ENCODE assay signal across 8 mouse cellular contexts in genomic region chr14:30549777-30550149, GRCm38 (mm10). TPM values are rescaled to one million over a fixed set of nuclear protein-coding genes. Genes with fewer than 3 reads are reported as not detected.
DNase-seq lines count a peak whose midpoint lies in the region; ATAC-seq and TF ChIP-seq lines count a peak whose summit lies in the region.

No protein-coding gene starts in this region.

- under 1% methylated on average over 10 of the region's 10 CpGs for WGBS in kidney, embryonic 15.5 days
- 1% methylated on average over 10 of the region's 10 CpGs for WGBS in forebrain, embryonic 12.5 days
- WGBS in limb, embryonic 11.5 days = 1% methylated on average over 10 of the region's 10 CpGs
- 1% methylated on average over 10 of the region's 10 CpGs for WGBS in midbrain, embryonic 16.5 days

- H3K27me3 ChIP-seq in kidney, embryonic 15.5 days = no peaks in the 10 kb centered on the region
- no peaks in the 10 kb centered on the region for H3K27me3 ChIP-seq in MEL (ENCODE audit: control insufficient read depth in 1 of 2, insufficient read depth in 2 of 2, low read length in 2 of 2)
- H3K27me3 ChIP-seq in forebrain, embryonic 12.5 days = no peaks in the 10 kb centered on the region
- no peaks in the 10 kb centered on the region for H3K27me3 ChIP-seq in limb, embryonic 11.5 days (ENCODE audit: control insufficient read depth, insufficient read depth, low read length)
- H3K27me3 ChIP-seq in midbrain, embryonic 16.5 days (ENCODE audit: control insufficient read depth, insufficient read depth, low read depth, low read length) = no peaks in the 10 kb centered on the region

- peak in 1 of 2 experiments; percentile 32; a peak in 1 of 4 replicates for TF ChIP-seq EP300 in MEL (IDR thresholded peaks at IDR 0.05; ENCODE audit: low read depth in 1 of 2, low read length in 2 of 2)

- H3K4me3 ChIP-seq in kidney, embryonic 15.5 days (replicated peaks) = peak overlapping the region; percentile 65
- peak overlapping the region; percentile 69 to 85 for H3K4me3 ChIP-seq in MEL (ENCODE audit: control insufficient read depth in 1 of 2, insufficient read depth in 1 of 2, low read depth in 2 of 2, low read length in 2 of 2)
- peak overlapping the region; percentile 85 for H3K4me3 ChIP-seq in forebrain, embryonic 12.5 days (replicated peaks)
- peak overlapping the region; percentile 67 for H3K4me3 ChIP-seq in limb, embryonic 11.5 days (ENCODE audit: low read depth, low read length)
- peak overlapping the region; percentile 85 for H3K4me3 ChIP-seq in midbrain, embryonic 16.5 days (ENCODE audit: low read depth, low read length)

- peaks cover 56% of the 10 kb centered on the region for H3K79me2 ChIP-seq in MEL (ENCODE audit: control insufficient read depth, insufficient read depth, low read length, poor library complexity)

- peaks cover 19% of the 10 kb centered on the region for H3K36me3 ChIP-seq in kidney, embryonic 15.5 days
- H3K36me3 ChIP-seq in MEL (ENCODE audit: control insufficient read depth in 1 of 2, insufficient read depth in 2 of 2, low read length in 2 of 2) = peaks cover 10 to 39% of the 10 kb centered on the region in 2 experiments
- H3K36me3 ChIP-seq in forebrain, embryonic 12.5 days (replicated peaks) = peaks cover 17% of the 10 kb centered on the region
- peaks cover 2% of the 10 kb centered on the region; the same call in 1 of the 2 replicates for H3K36me3 ChIP-seq in limb, embryonic 11.5 days (ENCODE audit: control insufficient read depth, insufficient read depth, low read length)
- no peaks in the 10 kb centered on the region for H3K36me3 ChIP-seq in midbrain, embryonic 16.5 days (ENCODE audit: control insufficient read depth, insufficient read depth, low read length)

- peaks cover 40% of the 10 kb centered on the region for H3K4me1 ChIP-seq in kidney, embryonic 15.5 days
- peaks cover 7 to 45% of the 10 kb centered on the region in 2 experiments; a peak in 3 of 4 replicates for H3K4me1 ChIP-seq in MEL (ENCODE audit: control insufficient read depth in 1 of 2, insufficient read depth in 2 of 2, low read length in 2 of 2)
- H3K4me1 ChIP-seq in forebrain, embryonic 12.5 days = peaks cover 42% of the 10 kb centered on the region
- peaks cover 14% of the 10 kb centered on the region for H3K4me1 ChIP-seq in limb, embryonic 11.5 days (ENCODE audit: control insufficient read depth, insufficient read depth, low read length)
- H3K4me1 ChIP-seq in midbrain, embryonic 16.5 days (ENCODE audit: control insufficient read depth, insufficient read depth, low read length) = peaks cover 38% of the 10 kb centered on the region

- no peak for DNase-seq in kidney, adult 11 months
- DNase-seq in MEL (ENCODE audit: low read depth, low spot score) = peak; percentile 81
- DNase-seq in limb, embryonic 11.5 days (ENCODE audit: low spot score) = peak; percentile 48
- DNase-seq in left cerebral cortex, adult 11 months (ENCODE audit: low spot score) = no peak
- no peak for DNase-seq in layer of hippocampus, adult 8-10 months (ENCODE audit: low spot score in 2 of 2)

- no peak for TF ChIP-seq RAD21 in MEL (IDR thresholded peaks at IDR 0.05; ENCODE audit: low read depth, low read length)

- H3K9me3 ChIP-seq in kidney, embryonic 15.5 days (replicated peaks) = no peaks in the 10 kb centered on the region
- no peaks in the 10 kb centered on the region for H3K9me3 ChIP-seq in MEL (replicated peaks; ENCODE audit: insufficient read depth, low read length)
- no peaks in the 10 kb centered on the region for H3K9me3 ChIP-seq in forebrain, embryonic 12.5 days
- H3K9me3 ChIP-seq in limb, embryonic 11.5 days (ENCODE audit: control insufficient read depth, low read length) = no peaks in the 10 kb centered on the region
- H3K9me3 ChIP-seq in midbrain, embryonic 16.5 days (replicated peaks; ENCODE audit: control insufficient read depth, low read length, poor library complexity, severe bottlenecking) = no peaks in the 10 kb centered on the region

- peak; percentile 8; the same call in 1 of the 2 replicates for ATAC-seq in kidney, embryonic 15.5 days (replicated peaks; ENCODE audit: low FRiP score)
- peak; percentile 9 for ATAC-seq in forebrain, embryonic 12.5 days (ENCODE audit: low FRiP score)
- ATAC-seq in limb, embryonic 11.5 days (ENCODE audit: insufficient number of reproducible peaks, low FRiP score, low TSS enrichment, low read depth) = 0 out of 2 replicates have a peak, but pooled peaks have one; percentile 0
- ATAC-seq in midbrain, embryonic 16.5 days = peak; percentile 59

- peak overlapping the region; percentile 89 for H3K27ac ChIP-seq in kidney, embryonic 15.5 days
- peak overlapping the region; percentile 73 for H3K27ac ChIP-seq in MEL (ENCODE audit: control insufficient read depth, low read depth, low read length)
- peak overlapping the region; percentile 90 for H3K27ac ChIP-seq in forebrain, embryonic 12.5 days
- H3K27ac ChIP-seq in limb, embryonic 11.5 days (replicated peaks; ENCODE audit: low read depth, low read length) = peak overlapping the region; percentile 70
- H3K27ac ChIP-seq in midbrain, embryonic 16.5 days (ENCODE audit: low read length) = peak overlapping the region; percentile 95

- peak overlapping the region; percentile 68 for H3K9ac ChIP-seq in kidney, embryonic 15.5 days
- peak overlapping the region; percentile 78 for H3K9ac ChIP-seq in MEL (ENCODE audit: control insufficient read depth, low read depth, low read length, poor library complexity, severe bottlenecking)
- H3K9ac ChIP-seq in forebrain, embryonic 12.5 days = peak overlapping the region; percentile 89
- H3K9ac ChIP-seq in limb, embryonic 11.5 days (ENCODE audit: low read length) = peak overlapping the region; percentile 86
- H3K9ac ChIP-seq in midbrain, embryonic 16.5 days (ENCODE audit: low read depth, low read length) = peak overlapping the region; percentile 96

- no peak for TF ChIP-seq CTCF in MEL (IDR thresholded peaks at IDR 0.05 in 2 of 3, conservative IDR thresholded peaks at IDR 0.05 in 1 of 3; ENCODE audit: control insufficient read depth in 1 of 3, insufficient read depth in 1 of 3, low read depth in 2 of 3, low read length in 3 of 3, poor library complexity in 1 of 3, severe bottlenecking in 1 of 3)

- H3K4me2 ChIP-seq in kidney, embryonic 15.5 days = peak overlapping the region; percentile 86
- peak overlapping the region; percentile 74 for H3K4me2 ChIP-seq in forebrain, embryonic 12.5 days
- H3K4me2 ChIP-seq in limb, embryonic 11.5 days (ENCODE audit: low read depth, severe bottlenecking) = peak overlapping the region; percentile 92
- peak overlapping the region; percentile 86 for H3K4me2 ChIP-seq in midbrain, embryonic 16.5 days (ENCODE audit: low read length)

- TF ChIP-seq POLR2A in MEL (IDR thresholded peaks at IDR 0.05; ENCODE audit: control insufficient read depth in 1 of 2, insufficient read depth in 1 of 2, low read depth in 1 of 2, low read length in 2 of 2, poor library complexity in 1 of 2) = no peak; a peak in 2 of 4 replicates

TF ChIP-seq in MEL, 35 proteins besides CTCF, POLR2A, EP300 and RAD21 (continues in another document):
- TF ChIP-seq HCFC1 (IDR thresholded peaks at IDR 0.05; ENCODE audit: low read depth, low read length) (no peak), POLR2AphosphoS2 (IDR thresholded peaks at IDR 0.05; ENCODE audit: low read length) (no peak), CHD2 (IDR thresholded peaks at IDR 0.05; ENCODE audit: low read length) (no peak), NELFE (IDR thresholded peaks at IDR 0.05; ENCODE audit: low read depth, low read length) (peak; percentile 41; the same call in 1 of the 2 replicates), MYC (IDR thresholded peaks at IDR 0.05; ENCODE audit: low read depth, low read length) (no peak), ZMIZ1 (IDR thresholded peaks at IDR 0.05; ENCODE audit: low read depth, low read length) (0 out of 2 replicates have a peak, but pooled peaks have one; percentile 33), GABPA (IDR thresholded peaks at IDR 0.05; ENCODE audit: low read depth, low read length) (no peak), TCF12 (IDR thresholded peaks at IDR 0.05; ENCODE audit: low read depth, low read length) (peak; percentile 28; the same call in 1 of the 2 replicates), ZC3H11A (IDR thresholded peaks at IDR 0.05; ENCODE audit: low read depth, low read length) (no peak), POLR2AphosphoS5 (IDR thresholded peaks at IDR 0.05; ENCODE audit: borderline replicate concordance, low read depth, low read length) (no peak), MAZ (IDR thresholded peaks at IDR 0.05; ENCODE audit: low read depth, low read length) (0 out of 2 replicates have a peak, but pooled peaks have one; percentile 22), JUND (IDR thresholded peaks at IDR 0.05; ENCODE audit: low read depth, low read length) (no peak), TAL1 (IDR thresholded peaks at IDR 0.05; ENCODE audit: low read length) (no peak), KAT2A (conservative IDR thresholded peaks at IDR 0.05; ENCODE audit: low read depth, low read length) (no peak), SIN3A (IDR thresholded peaks at IDR 0.05; ENCODE audit: low read length) (peak; percentile 85), UBTF (IDR thresholded peaks at IDR 0.05; ENCODE audit: borderline replicate concordance, insufficient read depth, low read depth, low read length) (no peak), RCOR1 (IDR thresholded peaks at IDR 0.05; ENCODE audit: low read depth, low read length) (no peak)

RNA-seq across cellular contexts. Expression of gene Tkt, which starts 1.6 kb away (rescaled TPM):
- polyA plus RNA-seq in kidney, embryonic 15.5 days (2015; fragmentation: Nextera tagmentation; extraction: Ambion mirVana) = 275 and 297 TPM in 2 replicates
- 636 and 640 TPM in 2 replicates for total RNA-seq in MEL (2012; rRNA removed)
- polyA plus RNA-seq in MEL (2012; ENCODE audit: insufficient read depth in 1 of 2, insufficient read length in 2 of 2, low read depth in 1 of 2, low replicate concordance in 2 of 2, missing spikeins in 1 of 2) = 1,000 to 10,000 TPM in 1 of 2 experiments, 100 to 1,000 TPM in 1; 115 to 1,273 TPM
- polyA plus RNA-seq in forebrain, embryonic 12.5 days (2016; fragmentation: Nextera tagmentation; extraction: Ambion mirVana) = 273 and 274 TPM in 2 replicates
- 117 and 150 TPM in 2 replicates for polyA plus RNA-seq in limb, embryonic 11.5 days (2014; fragmentation: Nextera tagmentation; extraction: Ambion mirVana)
- polyA plus RNA-seq in midbrain, embryonic 16.5 days (2015; fragmentation: Nextera tagmentation; extraction: Ambion mirVana) = 283 and 301 TPM in 2 replicates
- total RNA-seq in layer of hippocampus, adult 8-10 months (2022) = 100 to 1,000 TPM; 171 to 205 (median 194) TPM

RNA-seq across cellular contexts. Expression of gene Cacna1d, which starts 58.5 kb away (rescaled TPM):
- polyA plus RNA-seq in kidney, embryonic 15.5 days (2015; fragmentation: Nextera tagmentation; extraction: Ambion mirVana) = 3.2 and 3.3 TPM in 2 replicates
- total RNA-seq in MEL (2012; rRNA removed) = not detected in 2 replicates
- polyA plus RNA-seq in MEL (2012; ENCODE audit: insufficient read depth in 1 of 2, insufficient read length in 2 of 2, low read depth in 1 of 2, low replicate concordance in 2 of 2, missing spikeins in 1 of 2) = not detected
- polyA plus RNA-seq in forebrain, embryonic 12.5 days (2016; fragmentation: Nextera tagmentation; extraction: Ambion mirVana) = 1.9 and 2.7 TPM in 2 replicates
- 2.1 and 2.2 TPM in 2 replicates for polyA plus RNA-seq in limb, embryonic 11.5 days (2014; fragmentation: Nextera tagmentation; extraction: Ambion mirVana)
- polyA plus RNA-seq in midbrain, embryonic 16.5 days (2015; fragmentation: Nextera tagmentation; extraction: Ambion mirVana) = 10.5 and 12.4 TPM in 2 replicates
- 10 to 100 TPM; 42.2 to 55.3 (median 50.8) TPM for total RNA-seq in layer of hippocampus, adult 8-10 months (2022)

Comparison
In these comparisons a context has a peak if more than half of its experiments do, and no peak if none do; other contexts are left out.
1. ATAC-seq: peak in every context shown above with its lines; median percentile 59 in midbrain, embryonic 16.5 days; 9 in forebrain, embryonic 12.5 days; 8 in kidney, embryonic 15.5 days; 0 in limb, embryonic 11.5 days.
2. DNase-seq: peak in MEL (single experiment) and limb, embryonic 11.5 days (single experiment); none in kidney, adult 11 months (single experiment), left cerebral cortex, adult 11 months (single experiment) and layer of hippocampus, adult 8-10 months (0 of 2).
3. Peak in every context shown above with its lines, with median percentiles within 50 percentile points of each other: H3K27ac ChIP-seq, H3K4me2 ChIP-seq, H3K4me3 ChIP-seq and H3K9ac ChIP-seq.